Mouse (Mus musculus): Measurements from ENCODE around the gene Tgfbi.

- TF ChIP-seq CTCF (IDR thresholded peaks at IDR 0.05) = no peak
- TF ChIP-seq EP300 (IDR thresholded peaks at IDR 0.05) = no peak
Observed at GRCm38 (mm10) chr13:56645744-56646143, 36.4 kb downstream of the Tgfbi start.
